Mouse (Mus musculus) testis, adult 2 months (tissue): ENCODE results near the gene Ndufb10. TPM values are rescaled to one million over a fixed set of nuclear protein-coding genes. Genes with fewer than 3 reads are reported as not detected.
"Not testable (repeated sequence)": the region's sequence is repeated elsewhere in the genome, so short reads cannot be mapped to it uniquely, and the experiment has no call there.

Source experiments
- H3K27ac ChIP-seq: fragments of 200-500 bp; 2 replicates; pipeline ENCODE4 v1.5.1; 2012; ENCODE audit warnings: low read depth, low read length; ENCODE audit not compliant: control insufficient read depth, insufficient read depth
- H3K27me3 ChIP-seq: fragments of 200-500 bp; 2 replicates; pipeline ENCODE4 v1.6.1; 2012; ENCODE audit warnings: mild to moderate bottlenecking, low read length, moderate library complexity; ENCODE audit not compliant: control insufficient read depth, insufficient read depth
- H3K36me3 ChIP-seq: fragments of 200-500 bp; 2 replicates; pipeline ENCODE4 v1.6.1; 2012; ENCODE audit warnings: mild to moderate bottlenecking, low read length; ENCODE audit not compliant: control insufficient read depth, insufficient read depth
- H3K4me1 ChIP-seq: fragments of 200-500 bp; 2 replicates; pipeline ENCODE4 v1.6.1; 2012; ENCODE audit warnings: low read length; ENCODE audit not compliant: control insufficient read depth, insufficient read depth
- H3K4me3 ChIP-seq: fragments of 200-500 bp; 2 replicates; pipeline ENCODE4 v1.5.1; 2012; ENCODE audit warnings: low read depth, mild to moderate bottlenecking, low read length, moderate library complexity, mixed read lengths; ENCODE audit not compliant: control insufficient read depth
- CTCF ChIP-seq: fragments of 200-500 bp; IDR thresholded peaks from 2 replicates; pipeline ENCODE4 v1.5.1; 2012; ENCODE audit warnings: low read depth, mild to moderate bottlenecking, inconsistent platforms, low read length, moderate library complexity; ENCODE audit not compliant: control insufficient read depth, insufficient read depth, insufficient replicate concordance
- POLR2A ChIP-seq: fragments of 200-500 bp; IDR thresholded peaks from 2 replicates; pipeline ENCODE4 v1.6.1; 2012; ENCODE audit warnings: low read depth, mild to moderate bottlenecking, inconsistent platforms, low read length, moderate library complexity; ENCODE audit not compliant: control insufficient read depth
- polyA plus RNA-seq: library from polyadenylated mRNA; depleted of rRNA; stranded (reverse); fragments of >200 nt; gene quantifications from 2 replicates; pipeline ENCODE4 v1.2.3, GENCODE M21; 2012

The Ndufb10 gene
- polyA plus RNA-seq, 1 experiment, result 198 TPM

- TF ChIP-seq CTCF (no peak), POLR2A (no peak)
- H3K4me3 ChIP-seq, result peak overlapping the region; percentile 96
- no peak overlapping the region; the same call in 1 of the 2 replicates for H3K27ac ChIP-seq
- peaks cover 9% of the 10 kb centered on the region for H3K4me1 ChIP-seq
- H3K36me3 ChIP-seq, result no peaks in the 10 kb centered on the region
- no peaks in the 10 kb centered on the region for H3K27me3 ChIP-seq
These were observed 977 bp downstream of the Ndufb10 start for GRCm38 (mm10) chr17:24723122-24723880.

DNA sequence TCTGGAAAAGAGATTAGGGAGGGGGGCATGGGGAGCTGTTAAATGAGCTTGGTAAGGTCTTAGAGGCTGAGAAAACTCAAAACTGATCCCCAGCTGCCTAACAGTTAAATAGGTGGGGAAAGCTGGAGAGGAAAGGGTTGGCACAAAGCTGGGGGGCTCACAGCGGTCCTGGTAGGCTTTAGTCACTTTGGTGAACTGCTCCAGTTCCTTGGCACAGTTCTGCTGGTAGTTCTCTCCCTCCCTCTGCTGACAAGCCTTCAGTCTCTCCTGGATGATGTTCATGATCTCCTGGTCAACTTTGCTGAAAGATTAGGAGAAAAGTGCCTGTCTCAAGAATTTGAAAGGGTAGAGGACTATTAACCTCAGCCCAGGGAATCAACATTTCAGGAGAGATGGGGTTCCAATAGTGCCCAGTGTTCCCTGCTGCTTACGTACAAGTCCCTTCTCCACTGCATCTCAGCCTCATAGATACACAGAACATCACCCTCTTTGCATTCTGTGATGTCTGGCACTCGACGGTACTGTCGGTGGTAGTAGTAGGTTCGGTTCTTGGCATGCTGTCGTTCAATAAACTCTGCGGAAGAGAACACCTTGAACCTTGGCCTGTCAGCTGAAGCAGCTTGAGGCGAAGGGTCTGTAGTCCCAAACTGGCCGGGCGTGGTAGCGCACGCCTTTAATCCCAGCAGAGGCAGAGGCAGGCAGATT is 1.9 kb downstream of the Ndufb10 start:
- no peak for TF ChIP-seq POLR2A
- TF ChIP-seq CTCF, result no peak
- no peaks in the 10 kb centered on the region for H3K27me3 ChIP-seq
- H3K4me1 ChIP-seq, result peaks cover 3% of the 10 kb centered on the region
- H3K36me3 ChIP-seq, result no peaks in the 10 kb centered on the region
- no peak overlapping the region for H3K4me3 ChIP-seq
- H3K27ac ChIP-seq, result no peak overlapping the region

DNA sequence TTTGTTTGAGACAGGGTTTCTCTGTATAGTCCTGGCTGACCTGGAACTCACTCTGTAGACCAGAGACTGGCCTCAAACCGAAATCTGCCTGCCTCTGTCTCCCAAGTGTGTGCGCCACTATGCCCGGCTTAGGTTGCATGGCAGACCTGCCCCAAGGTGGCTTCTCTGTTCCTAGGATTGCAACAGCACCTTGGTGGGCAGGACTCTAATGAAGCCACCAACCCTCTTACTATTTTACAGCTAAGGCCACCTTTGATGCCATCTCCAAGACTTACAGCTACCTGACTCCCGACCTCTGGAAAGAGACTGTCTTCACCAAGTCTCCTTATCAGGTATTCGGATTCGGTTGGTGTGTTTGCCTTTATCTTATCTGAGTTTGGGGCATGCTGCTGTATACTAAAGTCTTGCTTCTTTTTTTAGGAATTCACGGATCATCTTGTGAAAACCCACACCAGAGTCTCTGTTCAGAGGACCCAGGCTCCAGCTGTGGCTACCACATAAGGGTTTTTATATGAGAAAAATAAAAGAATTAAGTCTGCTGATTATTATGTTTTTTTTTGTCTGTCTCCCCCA is 2.8 kb downstream of the Ndufb10 start:
- not testable (repeated sequence) for H3K4me1 ChIP-seq, H3K27ac ChIP-seq, H3K36me3 ChIP-seq, H3K27me3 ChIP-seq
- peak overlapping the region; percentile 25 for H3K4me3 ChIP-seq

- H3K36me3 ChIP-seq, H3K4me1 ChIP-seq, H3K27me3 ChIP-seq: not testable (repeated sequence)
- peak overlapping the region; percentile 96 for H3K4me3 ChIP-seq
- peak overlapping the region; percentile 44 for H3K27ac ChIP-seq
These were observed 3.7 kb downstream of the Ndufb10 start for GRCm38 (mm10) chr17:24720616-24721015.

DNA sequence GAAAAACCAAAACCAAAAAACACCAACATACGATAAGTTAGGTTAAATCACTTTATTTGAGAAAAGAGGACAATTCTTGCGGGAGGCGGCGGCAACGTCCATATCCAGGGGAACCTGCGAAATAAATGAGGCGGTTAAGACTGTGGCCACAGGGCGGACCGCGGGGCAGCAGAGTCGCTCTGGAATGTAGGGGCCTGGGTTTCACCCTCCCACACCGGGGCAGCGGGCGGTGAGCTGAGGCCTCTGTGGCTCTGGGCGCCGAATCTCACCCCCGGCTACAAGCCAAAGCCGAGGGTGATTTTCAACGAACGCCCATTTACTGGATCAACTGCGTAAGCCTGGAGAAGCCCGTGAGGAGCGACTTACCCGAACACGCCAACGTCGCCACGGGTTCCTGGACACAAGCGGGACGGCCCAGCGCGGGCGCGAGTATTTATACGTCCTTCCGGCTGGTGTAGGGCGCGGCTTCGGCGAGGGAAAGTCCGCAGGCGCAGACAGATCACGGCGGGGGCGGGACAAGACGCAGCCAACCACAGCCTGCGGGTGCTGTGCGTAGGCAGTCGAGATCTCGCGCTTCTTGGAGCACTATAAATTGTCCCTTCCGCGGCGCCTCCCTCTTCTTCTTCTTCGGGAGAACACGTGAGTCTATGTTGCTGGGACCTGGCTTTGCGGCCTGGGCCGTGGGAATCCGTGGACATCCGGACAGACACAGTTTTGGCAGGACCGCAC is 4.6 kb downstream of the Ndufb10 start:
- Histone ChIP-seq H3K27me3 (no peaks in the 10 kb centered on the region), H3K27ac (peak overlapping the region; percentile 91), H3K36me3 (no peaks in the 10 kb centered on the region; the same call in 1 of the 2 replicates), H3K4me3 (peak overlapping the region; percentile 96), H3K4me1 (peaks cover 2% of the 10 kb centered on the region)
- peak; percentile 99 for TF ChIP-seq POLR2A
- TF ChIP-seq CTCF, result 0 out of 2 replicates have a peak, but pooled peaks have one; percentile 8

GRCm38 (mm10) chr17:24718938-24719337 is 5.3 kb downstream of the Ndufb10 start:
- Histone ChIP-seq H3K27ac (peak overlapping the region; percentile 79; the same call in 1 of the 2 replicates), H3K4me3 (peak overlapping the region; percentile 96)
- not testable (repeated sequence) for H3K27me3 ChIP-seq, H3K36me3 ChIP-seq, H3K4me1 ChIP-seq

DNA sequence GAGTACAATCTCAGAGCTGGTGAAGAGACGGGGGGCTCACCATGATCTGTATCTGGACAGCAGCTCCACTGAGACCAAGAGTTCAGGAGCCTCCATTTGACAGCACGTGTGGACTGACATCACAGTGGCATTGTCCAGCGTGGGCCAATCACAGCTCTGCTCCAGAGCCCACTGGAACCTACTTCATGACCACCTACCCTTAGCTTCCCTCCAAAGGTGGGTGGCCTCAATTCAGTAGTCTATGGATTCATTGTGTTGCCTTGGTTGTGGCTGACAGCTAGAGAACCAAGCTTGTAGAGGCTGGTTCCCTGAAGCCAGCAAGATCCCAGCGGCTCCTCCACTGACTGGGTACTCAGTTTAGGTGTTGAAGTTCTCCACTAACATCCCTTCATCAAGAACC is 6.3 kb downstream of the Ndufb10 start, which contains the start of the genes Rnf151 and Rps2:
Gene Rnf151 (minus strand): TSS at position 121 of the 400 bp plus-strand sequence.
Gene Rps2 (plus strand): TSS at position 174 of the 400 bp plus-strand sequence.
- Histone ChIP-seq H3K27ac (peak within 1 kb of the TSS; percentile 79), H3K36me3 (no peaks in the 10 kb centered on the region; the same call in 1 of the 2 replicates), H3K27me3 (no peaks in the 10 kb centered on the region), H3K4me3 (peak within 1 kb of the TSS; percentile 96), H3K4me1 (no peaks in the 10 kb centered on the region)
- TF ChIP-seq CTCF, result no peak
- peak; percentile 84; the same call in 1 of the 2 replicates for TF ChIP-seq POLR2A
